ENCODE assay signal across 26 mouse cellular contexts in the genomic region with DNA sequence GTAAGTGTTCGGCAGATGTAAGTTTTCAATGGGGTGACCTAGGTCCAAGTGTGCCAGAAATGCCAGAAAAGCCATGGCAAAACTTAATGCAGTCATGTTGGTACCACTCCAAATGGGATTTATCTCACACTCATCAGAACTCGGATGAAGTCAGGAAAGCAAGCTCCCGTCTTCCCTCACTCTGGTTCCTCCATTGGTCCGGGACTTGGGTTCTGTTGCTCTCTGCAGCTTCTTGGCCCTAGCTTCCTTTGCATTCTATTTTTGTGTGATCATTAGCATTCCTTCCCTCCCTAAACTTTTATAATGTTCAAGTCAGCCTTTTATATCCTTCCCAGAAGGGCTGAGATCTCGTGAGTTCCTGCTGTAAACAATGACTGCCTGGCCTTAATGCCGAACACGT.
A peak's percentile ranks its signal among the peaks of the same experiment; 100 is the strongest.
DNase-seq lines count a peak whose midpoint lies in the region; ATAC-seq and TF ChIP-seq lines count a peak whose summit lies in the region.
"Had no signal": no experiment of that assay in that cellular context is flagged by ENCODE, and none has a peak within 500 bp of the region (broad histone marks: within the 10 kb centered on the region; RNA-seq: fewer than 3 reads in every experiment).

No protein-coding gene starts in this region.

- TF ChIP-seq CTCF in lung, embryonic 14.5 days (IDR thresholded peaks at IDR 0.05; ENCODE audit: low read depth), result no peak

- H3K36me3 ChIP-seq in embryonic facial prominence, embryonic 13.5 days, result no peaks in the 10 kb centered on the region
- no peaks in the 10 kb centered on the region for H3K36me3 ChIP-seq in embryonic facial prominence, embryonic 10.5 days (replicated peaks)
- H3K36me3 ChIP-seq in lung, embryonic 14.5 days (ENCODE audit: insufficient read depth), result no peaks in the 10 kb centered on the region
- no peaks in the 10 kb centered on the region for H3K36me3 ChIP-seq in embryonic facial prominence, embryonic 15.5 days
- no peaks in the 10 kb centered on the region for H3K36me3 ChIP-seq in limb, embryonic 15.5 days
- H3K36me3 ChIP-seq: hindbrain, embryonic 10.5 days; hindbrain, embryonic 15.5 days; liver, embryonic 15.5 days had no signal

- WGBS in embryonic facial prominence, embryonic 13.5 days, result 65% methylated on average over 7 of the region's 7 CpGs
- WGBS in embryonic facial prominence, embryonic 10.5 days, result 86% methylated on average over 7 of the region's 7 CpGs
- 48% methylated on average over 7 of the region's 7 CpGs for WGBS in lung, embryonic 14.5 days
- WGBS in embryonic facial prominence, embryonic 15.5 days, result 49% methylated on average over 7 of the region's 7 CpGs
- WGBS in limb, embryonic 15.5 days, result 37% methylated on average over 7 of the region's 7 CpGs

- no peak overlapping the region for H3K4me2 ChIP-seq in embryonic facial prominence, embryonic 13.5 days
- H3K4me2 ChIP-seq in lung, embryonic 14.5 days, result no peak overlapping the region
- no peak overlapping the region for H3K4me2 ChIP-seq in embryonic facial prominence, embryonic 15.5 days (replicated peaks)
- no peak overlapping the region for H3K4me2 ChIP-seq in limb, embryonic 15.5 days
- H3K4me2 ChIP-seq: forebrain, embryonic 13.5 days; hindbrain, embryonic 15.5 days; liver, embryonic 15.5 days; midbrain, embryonic 11.5 days had no signal

- no peaks in the 10 kb centered on the region for H3K27me3 ChIP-seq in embryonic facial prominence, embryonic 13.5 days
- no peaks in the 10 kb centered on the region for H3K27me3 ChIP-seq in embryonic facial prominence, embryonic 10.5 days (replicated peaks; ENCODE audit: low read depth, poor library complexity, severe bottlenecking)
- no peaks in the 10 kb centered on the region for H3K27me3 ChIP-seq in lung, embryonic 14.5 days (ENCODE audit: insufficient read depth, low read length)
- no peaks in the 10 kb centered on the region for H3K27me3 ChIP-seq in embryonic facial prominence, embryonic 15.5 days
- H3K27me3 ChIP-seq in limb, embryonic 15.5 days, result no peaks in the 10 kb centered on the region
- H3K27me3 ChIP-seq: forebrain, embryonic 13.5 days; hindbrain, embryonic 15.5 days; liver, embryonic 15.5 days had no signal

- DNase-seq in embryonic facial prominence, embryonic 10.5 days (ENCODE audit: low spot score), result no peak
- peak; percentile 59 for DNase-seq in lung, embryonic 14.5 days
- DNase-seq in lung, postnatal 36 days, result no peak
- DNase-seq in adrenal gland, postnatal 4 days (ENCODE audit: low spot score in 2 of 2), result no peak
- no peak for DNase-seq in gastrocnemius, adult 8-10 months (ENCODE audit: low spot score in 2 of 2)
- DNase-seq: adrenal gland, adult 8-10 months; cerebellum, adult 11 months; cerebellum, adult 9-10 months; embryo, embryonic 11 days; heart, postnatal 14 days; kidney, adult 18-20 months; layer of hippocampus, postnatal 36 days; left cerebral cortex, postnatal 4 days; lung, postnatal 14 days; right cerebral cortex, postnatal 25 days; thymus, adult 2 months had no signal

- H3K4me3 ChIP-seq in embryonic facial prominence, embryonic 13.5 days, result no peak overlapping the region
- H3K4me3 ChIP-seq in embryonic facial prominence, embryonic 10.5 days, result no peak overlapping the region
- H3K4me3 ChIP-seq in lung, embryonic 14.5 days (ENCODE audit: low read depth, low read length), result no peak overlapping the region
- no peak overlapping the region for H3K4me3 ChIP-seq in embryonic facial prominence, embryonic 15.5 days (replicated peaks)
- no peak overlapping the region for H3K4me3 ChIP-seq in limb, embryonic 15.5 days
- H3K4me3 ChIP-seq: forebrain, embryonic 13.5 days; hindbrain, embryonic 10.5 days; hindbrain, embryonic 15.5 days; liver, embryonic 15.5 days had no signal

- peaks cover 12% of the 10 kb centered on the region for H3K4me1 ChIP-seq in embryonic facial prominence, embryonic 13.5 days
- no peaks in the 10 kb centered on the region for H3K4me1 ChIP-seq in embryonic facial prominence, embryonic 10.5 days
- no peaks in the 10 kb centered on the region; the same call in 1 of the 2 replicates for H3K4me1 ChIP-seq in lung, embryonic 14.5 days (ENCODE audit: insufficient read depth)
- H3K4me1 ChIP-seq in embryonic facial prominence, embryonic 15.5 days, result peaks cover 25% of the 10 kb centered on the region
- H3K4me1 ChIP-seq in limb, embryonic 15.5 days, result peaks cover 24% of the 10 kb centered on the region
- H3K4me1 ChIP-seq: forebrain, embryonic 13.5 days; hindbrain, embryonic 10.5 days; hindbrain, embryonic 15.5 days; liver, embryonic 15.5 days had no signal

- no peaks in the 10 kb centered on the region for H3K9me3 ChIP-seq in embryonic facial prominence, embryonic 13.5 days
- H3K9me3 ChIP-seq in embryonic facial prominence, embryonic 10.5 days, result no peaks in the 10 kb centered on the region
- H3K9me3 ChIP-seq in lung, embryonic 14.5 days (ENCODE audit: low read depth, low read length), result no peaks in the 10 kb centered on the region
- H3K9me3 ChIP-seq in embryonic facial prominence, embryonic 15.5 days (replicated peaks), result no peaks in the 10 kb centered on the region
- H3K9me3 ChIP-seq in limb, embryonic 15.5 days, result no peaks in the 10 kb centered on the region
- H3K9me3 ChIP-seq: forebrain, embryonic 13.5 days; hindbrain, embryonic 10.5 days; hindbrain, embryonic 15.5 days; liver, embryonic 15.5 days had no signal

- ATAC-seq in embryonic facial prominence, embryonic 13.5 days (ENCODE audit: insufficient number of reproducible peaks, insufficient read depth, low FRiP score, low TSS enrichment, low read depth), result no peak
- ATAC-seq in lung, embryonic 14.5 days (ENCODE audit: insufficient read depth), result no peak
- no peak for ATAC-seq in embryonic facial prominence, embryonic 15.5 days (ENCODE audit: insufficient number of reproducible peaks, low FRiP score, low TSS enrichment, low read depth)
- peak; percentile 37; the same call in 1 of the 2 replicates for ATAC-seq in limb, embryonic 15.5 days (ENCODE audit: insufficient number of reproducible peaks, low FRiP score, low TSS enrichment, low read depth)
- ATAC-seq: forebrain, embryonic 13.5 days; inflammation-experienced regulatory T-cells, adult 6 months; midbrain, embryonic 16.5 days had no signal

- H3K27ac ChIP-seq in embryonic facial prominence, embryonic 13.5 days, result 0 out of 2 replicates have a peak overlapping the region, but pooled peaks have one; percentile 8
- no peak overlapping the region for H3K27ac ChIP-seq in embryonic facial prominence, embryonic 10.5 days (replicated peaks)
- H3K27ac ChIP-seq in lung, embryonic 14.5 days (ENCODE audit: low read depth), result peak overlapping the region; percentile 58; the same call in 1 of the 2 replicates
- peak overlapping the region; percentile 65; the same call in 1 of the 2 replicates for H3K27ac ChIP-seq in embryonic facial prominence, embryonic 15.5 days (replicated peaks)
- H3K27ac ChIP-seq in limb, embryonic 15.5 days, result peak overlapping the region; percentile 85
- H3K27ac ChIP-seq: forebrain, embryonic 13.5 days; hindbrain, embryonic 10.5 days; hindbrain, embryonic 15.5 days; liver, embryonic 15.5 days had no signal

- H3K9ac ChIP-seq in embryonic facial prominence, embryonic 13.5 days, result no peak overlapping the region
- no peak overlapping the region for H3K9ac ChIP-seq in lung, embryonic 14.5 days
- H3K9ac ChIP-seq in embryonic facial prominence, embryonic 15.5 days, result no peak overlapping the region
- no peak overlapping the region for H3K9ac ChIP-seq in limb, embryonic 15.5 days
- H3K9ac ChIP-seq: forebrain, embryonic 13.5 days; hindbrain, embryonic 15.5 days; liver, embryonic 15.5 days had no signal
